Mouse (Mus musculus) limb, embryonic 10.5 days (tissue): ENCODE data around the gene Ndc1. TPM values are rescaled to one million over a fixed set of nuclear protein-coding genes. Genes with fewer than 3 reads are reported as not detected.
A peak's percentile ranks its signal among the peaks of the same experiment; 100 is the strongest.

Experiments used
- DNase-seq: peaks from one replicate; pipeline ENCODE4 v3.0.0-alpha.2; 2017; ENCODE audit warnings: low spot score
- H3K27ac ChIP-seq: fragments of 300-500 bp; sonication (generic); 2 replicates; pipeline ENCODE4 v1.5.1; 2016; ENCODE audit warnings: mild to moderate bottlenecking
- H3K27me3 ChIP-seq: fragments of 300-500 bp; sonication (generic); 2 replicates; pipeline ENCODE4 v1.6.1; 2016; ENCODE audit warnings: low read depth, mild to moderate bottlenecking; ENCODE audit not compliant: poor library complexity, severe bottlenecking
- H3K36me3 ChIP-seq: fragments of 300-500 bp; sonication (generic); 2 replicates; pipeline ENCODE4 v1.6.1; 2016; ENCODE audit warnings: mild to moderate bottlenecking, moderate library complexity
- H3K4me1 ChIP-seq: fragments of 300-500 bp; sonication (generic); 2 replicates; pipeline ENCODE4 v1.6.1; 2016
- H3K4me3 ChIP-seq: fragments of 300-500 bp; sonication (generic); 2 replicates; pipeline ENCODE4 v1.5.1; 2016; ENCODE audit warnings: mild to moderate bottlenecking, moderate library complexity
- H3K9me3 ChIP-seq: fragments of 300-500 bp; sonication (generic); replicated peaks from 2 replicates; pipeline ENCODE4 v1.6.1; 2016; ENCODE audit warnings: mild to moderate bottlenecking
- WGBS: fragments of 180-500 bp; shearing (Covaris S2); methylation state at CpG from one replicate; pipeline ENCODE4 v1.1.7; 2016; 5-methylcytosine and 5-hydroxymethylcytosine counted together
- microRNA-seq: library from miRNA; unstranded; fragments of <30 nt; microRNA quantifications from one replicate; pipeline ENCODE4, GENCODE M21; 2017
- polyA plus RNA-seq: library from polyadenylated mRNA; unstranded; fragments of >200 nt; fragmentation: Nextera tagmentation; extraction: Ambion mirVana; gene quantifications from 2 replicates; pipeline ENCODE4 v1.2.1, GENCODE M21; 2016

Gene Ndc1
- polyA plus RNA-seq, 1 experiment from 2014 or later = 54.5 TPM

- H3K27me3 ChIP-seq = peaks cover 43% of the 10 kb centered on the region
- H3K36me3 ChIP-seq = 0 out of 2 replicates have a peak, but pooled peaks cover 3% of the 10 kb centered on the region
- DNase-seq = peak; percentile 92
- 66% methylated on average over 16 of the region's 16 CpGs for WGBS
- H3K4me1 ChIP-seq = peaks cover 68% of the 10 kb centered on the region
- H3K27ac ChIP-seq = peak overlapping the region; percentile 75
- H3K4me3 ChIP-seq = no peak overlapping the region
- H3K9me3 ChIP-seq = no peaks in the 10 kb centered on the region
Measured at GRCm38 (mm10) chr4:107453141-107453984, 85.8 kb downstream of the Ndc1 start.

- peaks cover 40% of the 10 kb centered on the region for H3K27me3 ChIP-seq
- H3K4me3 ChIP-seq = peak overlapping the region; percentile 39
- 19% methylated on average over 12 of the region's 12 CpGs for WGBS
- peak; percentile 87 for DNase-seq
- no peaks in the 10 kb centered on the region for H3K9me3 ChIP-seq
- peaks cover 85% of the 10 kb centered on the region for H3K4me1 ChIP-seq
- H3K36me3 ChIP-seq = 0 out of 2 replicates have a peak, but pooled peaks cover 3% of the 10 kb centered on the region
- peak overlapping the region; percentile 87 for H3K27ac ChIP-seq
Measured at GRCm38 (mm10) chr4:107457602-107458001, 90.0 kb downstream of the Ndc1 start.

- no peak overlapping the region for H3K4me3 ChIP-seq
- 89% methylated on average over 17 of the region's 17 CpGs for WGBS
- DNase-seq = no peak
- no peaks in the 10 kb centered on the region for H3K9me3 ChIP-seq
- H3K27ac ChIP-seq = peak overlapping the region; percentile 87
- H3K27me3 ChIP-seq = peaks cover 48% of the 10 kb centered on the region
- 0 out of 2 replicates have a peak, but pooled peaks cover 3% of the 10 kb centered on the region for H3K36me3 ChIP-seq
- peaks cover 83% of the 10 kb centered on the region for H3K4me1 ChIP-seq
Measured at GRCm38 (mm10) chr4:107458907-107459306, 91.3 kb downstream of the Ndc1 start.

GRCm38 (mm10) chr4:107459461-107459860, 91.9 kb downstream of the Ndc1 start:
- H3K4me1 ChIP-seq = peaks cover 84% of the 10 kb centered on the region
- no peaks in the 10 kb centered on the region for H3K9me3 ChIP-seq
- H3K27me3 ChIP-seq = peaks cover 54% of the 10 kb centered on the region
- DNase-seq = no peak
- no peak overlapping the region for H3K4me3 ChIP-seq
- WGBS = 76% methylated on average over 2 of the region's 2 CpGs
- peak overlapping the region; percentile 87 for H3K27ac ChIP-seq
- H3K36me3 ChIP-seq = 0 out of 2 replicates have a peak, but pooled peaks cover 3% of the 10 kb centered on the region

GRCm38 (mm10) chr4:107460468-107460867, 92.9 kb downstream of the Ndc1 start:
- peaks cover 64% of the 10 kb centered on the region for H3K27me3 ChIP-seq
- H3K36me3 ChIP-seq = no peaks in the 10 kb centered on the region
- H3K4me3 ChIP-seq = no peak overlapping the region
- DNase-seq = peak; percentile 77
- H3K9me3 ChIP-seq = no peaks in the 10 kb centered on the region
- peak overlapping the region; percentile 87 for H3K27ac ChIP-seq
- 29% methylated on average over 11 of the region's 11 CpGs for WGBS
- H3K4me1 ChIP-seq = peaks cover 94% of the 10 kb centered on the region

Small RNA genes lying within 50 kb of the gene (microRNA-seq; reads per million reads assigned to microRNA genes)
- gene Gm24804 = not detected

Other genes starting within 250 kb of the Ndc1 start
- 259 and 274 TPM in 2 replicates for gene Tmem59, start 189.4 kb upstream of the Ndc1 start, polyA plus RNA-seq
- gene Tceanc2, start 188.7 kb upstream of the Ndc1 start, polyA plus RNA-seq = 22.9 and 30.2 TPM in 2 replicates
- gene Ldlrad1, start 158.6 kb upstream of the Ndc1 start, polyA plus RNA-seq = not detected in 2 replicates
- 75.1 and 89.6 TPM in 2 replicates for gene Lrrc42, start 114.3 kb upstream of the Ndc1 start, polyA plus RNA-seq
- 23.4 and 24.6 TPM in 2 replicates for gene Hspb11, start 114.2 kb upstream of the Ndc1 start, polyA plus RNA-seq
- gene Dio1, start 60.6 kb upstream of the Ndc1 start, polyA plus RNA-seq = not detected in 2 replicates
- gene Yipf1, start 53.4 kb upstream of the Ndc1 start, polyA plus RNA-seq = 38.8 and 42.3 TPM in 2 replicates
- 5.1 and 9.9 TPM in 2 replicates for gene Glis1, start 66.8 kb downstream of the Ndc1 start, polyA plus RNA-seq